Mouse (Mus musculus) heart, adult 18-20 months (tissue): ENCODE data around the gene Uggt1. TPM values are rescaled to one million over a fixed set of nuclear protein-coding genes. Genes with fewer than 3 reads are reported as not detected.

Source experiments
- DNase-seq, 2 experiments: peaks; one replicate each; pipeline ENCODE4 v3.0.0; 2021 to 2022; ENCODE audit warnings: mixed read lengths in 1 of 2
- total RNA-seq, 2 experiments: library from RNA; stranded (reverse); gene quantifications; 2 replicates each; pipeline ENCODE4 v1.2.3; 2021

Gene Uggt1
- total RNA-seq, 2 experiments from 2014 or later = 26.3 to 28.2 TPM

- DNase-seq = no peak
Observed at GRCm38 (mm10) chr1:36180038-36180437, 64.5 kb downstream of the Uggt1 start.

GRCm38 (mm10) chr1:36173461-36173860 is 71.1 kb downstream of the Uggt1 start:
- peak; percentile 24 to 32 for DNase-seq

GRCm38 (mm10) chr1:36172941-36173340 is 71.6 kb downstream of the Uggt1 start:
- no peak for DNase-seq

GRCm38 (mm10) chr1:36162687-36163086 is 81.8 kb downstream of the Uggt1 start:
- DNase-seq = peak; percentile 18 to 66

- DNase-seq = no peak
Observed at GRCm38 (mm10) chr1:36161208-36161607, 83.3 kb downstream of the Uggt1 start.

GRCm38 (mm10) chr1:36160246-36160645 is 84.3 kb downstream of the Uggt1 start:
- DNase-seq = no peak

GRCm38 (mm10) chr1:36149411-36149810 is 95.1 kb downstream of the Uggt1 start:
- peak in 1 of 2 experiments; percentile 30 for DNase-seq

GRCm38 (mm10) chr1:36148809-36149208 is 95.7 kb downstream of the Uggt1 start:
- DNase-seq = no peak

- peak; percentile 27 to 63 for DNase-seq
Observed at GRCm38 (mm10) chr1:36145050-36145449, 99.5 kb downstream of the Uggt1 start.

- no peak for DNase-seq
Observed at GRCm38 (mm10) chr1:36140311-36140710, 104.2 kb downstream of the Uggt1 start.

GRCm38 (mm10) chr1:36134584-36134983 is 109.9 kb downstream of the Uggt1 start:
- peak; percentile 59 to 88 for DNase-seq

- peak in 1 of 2 experiments; percentile 37 for DNase-seq
Observed at GRCm38 (mm10) chr1:36133647-36134046, 110.9 kb downstream of the Uggt1 start.

- no peak for DNase-seq
Observed at GRCm38 (mm10) chr1:36133041-36133440, 111.5 kb downstream of the Uggt1 start.

- DNase-seq = no peak
Observed at GRCm38 (mm10) chr1:36132211-36132610, 112.3 kb downstream of the Uggt1 start.

- no peak for DNase-seq
Observed at GRCm38 (mm10) chr1:36131766-36132165, 112.8 kb downstream of the Uggt1 start.

- no peak for DNase-seq
Observed at GRCm38 (mm10) chr1:36131154-36131553, 113.4 kb downstream of the Uggt1 start.

- peak; percentile 29 to 46 for DNase-seq
Observed at GRCm38 (mm10) chr1:36130307-36131035, 114.0 kb downstream of the Uggt1 start.

- DNase-seq = no peak
Observed at GRCm38 (mm10) chr1:36129881-36130280, 114.6 kb downstream of the Uggt1 start.

GRCm38 (mm10) chr1:36129126-36129525 is 115.4 kb downstream of the Uggt1 start:
- peak in 1 of 2 experiments; percentile 37 for DNase-seq

GRCm38 (mm10) chr1:36125076-36125475 is 119.4 kb downstream of the Uggt1 start:
- DNase-seq = no peak

GRCm38 (mm10) chr1:36121172-36121571 is 123.3 kb downstream of the Uggt1 start:
- DNase-seq = no peak

GRCm38 (mm10) chr1:36119426-36119825 is 125.1 kb downstream of the Uggt1 start:
- DNase-seq = no peak

GRCm38 (mm10) chr1:36118958-36119357 is 125.6 kb downstream of the Uggt1 start:
- no peak for DNase-seq

- DNase-seq = no peak
Observed at GRCm38 (mm10) chr1:36118061-36118685, 126.3 kb downstream of the Uggt1 start.
